Mouse (Mus musculus): ENCODE data around the gene Tor4a. TPM values are rescaled to one million over a fixed set of nuclear protein-coding genes. Genes with fewer than 3 reads are reported as not detected.

Tor4a gene
- polyA plus RNA-seq, 1 experiment, result 52.8 TPM

- Histone ChIP-seq H3K4me3 (replicated peaks; ENCODE audit: extremely low read depth, low read depth, low read length) (no peak overlapping the region), H3K4me1 (ENCODE audit: control insufficient read depth, insufficient read depth, low read length) (peaks cover 3% of the 10 kb centered on the region; the same call in 1 of the 2 replicates)
- no peak for DNase-seq
- TF ChIP-seq POLR2A (IDR thresholded peaks at IDR 0.05; ENCODE audit: borderline replicate concordance, extremely low read depth, low read depth, low read length), result no peak
- no peak for TF ChIP-seq CTCF (IDR thresholded peaks at IDR 0.05; ENCODE audit: insufficient read depth, low read length)
- 68% methylated on average over 2 of the region's 2 CpGs for WGBS
Measured at GRCm38 (mm10) chr2:25183336-25183735, 13.3 kb downstream of the Tor4a start.

- 33% methylated on average over 6 of the region's 6 CpGs for WGBS
- no peak for TF ChIP-seq CTCF (IDR thresholded peaks at IDR 0.05; ENCODE audit: insufficient read depth, low read length)
- TF ChIP-seq POLR2A (IDR thresholded peaks at IDR 0.05; ENCODE audit: borderline replicate concordance, extremely low read depth, low read depth, low read length), result 0 out of 2 replicates have a peak, but pooled peaks have one; percentile 12
- DNase-seq, result no peak
- peak overlapping the region; percentile 39 for H3K4me3 ChIP-seq (replicated peaks; ENCODE audit: extremely low read depth, low read depth, low read length)
- peaks cover 3% of the 10 kb centered on the region; the same call in 1 of the 2 replicates for H3K4me1 ChIP-seq (ENCODE audit: control insufficient read depth, insufficient read depth, low read length)
Measured at GRCm38 (mm10) chr2:25182664-25183063, 14.0 kb downstream of the Tor4a start.

- TF ChIP-seq POLR2A (IDR thresholded peaks at IDR 0.05; ENCODE audit: borderline replicate concordance, extremely low read depth, low read depth, low read length) (no peak), CTCF (IDR thresholded peaks at IDR 0.05; ENCODE audit: insufficient read depth, low read length) (no peak)
- 2% methylated on average over 17 of the region's 17 CpGs for WGBS
- DNase-seq, result no peak
- peaks cover 10% of the 10 kb centered on the region for H3K4me1 ChIP-seq (ENCODE audit: control insufficient read depth, insufficient read depth, low read length)
- peak overlapping the region; percentile 67 for H3K4me3 ChIP-seq (replicated peaks; ENCODE audit: extremely low read depth, low read depth, low read length)
Measured at GRCm38 (mm10) chr2:25181891-25182397, 14.7 kb downstream of the Tor4a start.

- under 1% methylated on average over 100 of the region's 100 CpGs for WGBS
- Histone ChIP-seq H3K4me1 (ENCODE audit: control insufficient read depth, insufficient read depth, low read length) (peaks cover 18% of the 10 kb centered on the region), H3K4me3 (replicated peaks; ENCODE audit: extremely low read depth, low read depth, low read length) (peak overlapping the region; percentile 67)
- TF ChIP-seq CTCF (IDR thresholded peaks at IDR 0.05; ENCODE audit: insufficient read depth, low read length) (no peak), POLR2A (IDR thresholded peaks at IDR 0.05; ENCODE audit: borderline replicate concordance, extremely low read depth, low read depth, low read length) (peak; percentile 59; the same call in 1 of the 2 replicates)
- peak; percentile 70 for DNase-seq
Measured at GRCm38 (mm10) chr2:25180973-25181890, 15.5 kb downstream of the Tor4a start.

GRCm38 (mm10) chr2:25180478-25180903 is 16.2 kb downstream of the Tor4a start, which contains the start of gene Nrarp:
TSS of gene Nrarp (plus strand) at chr2:25180758.
- under 1% methylated on average over 35 of the region's 35 CpGs for WGBS
- H3K4me1 ChIP-seq (ENCODE audit: control insufficient read depth, insufficient read depth, low read length), result peaks cover 24% of the 10 kb centered on the region
- peak within 1 kb of the TSS; percentile 67 for H3K4me3 ChIP-seq (replicated peaks; ENCODE audit: extremely low read depth, low read depth, low read length)
- TF ChIP-seq CTCF (IDR thresholded peaks at IDR 0.05; ENCODE audit: insufficient read depth, low read length) (0 out of 2 replicates have a peak, but pooled peaks have one; percentile 20), POLR2A (IDR thresholded peaks at IDR 0.05; ENCODE audit: borderline replicate concordance, extremely low read depth, low read depth, low read length) (peak; percentile 75; the same call in 1 of the 2 replicates)
- DNase-seq, result peak; percentile 91

- 69% methylated on average over 15 of the region's 15 CpGs for WGBS
- H3K4me1 ChIP-seq (ENCODE audit: control insufficient read depth, insufficient read depth, low read length), result peaks cover 28% of the 10 kb centered on the region
- DNase-seq, result peak; percentile 3
- TF ChIP-seq POLR2A (IDR thresholded peaks at IDR 0.05; ENCODE audit: borderline replicate concordance, extremely low read depth, low read depth, low read length), result no peak
- TF ChIP-seq CTCF (IDR thresholded peaks at IDR 0.05; ENCODE audit: insufficient read depth, low read length), result no peak
- no peak overlapping the region for H3K4me3 ChIP-seq (replicated peaks; ENCODE audit: extremely low read depth, low read depth, low read length)
Measured at GRCm38 (mm10) chr2:25179566-25180217, 17.0 kb downstream of the Tor4a start.

- H3K4me1 ChIP-seq (ENCODE audit: control insufficient read depth, insufficient read depth, low read length), result peaks cover 29% of the 10 kb centered on the region
- H3K4me3 ChIP-seq (replicated peaks; ENCODE audit: extremely low read depth, low read depth, low read length), result no peak overlapping the region
- TF ChIP-seq CTCF (IDR thresholded peaks at IDR 0.05; ENCODE audit: insufficient read depth, low read length), result no peak
- TF ChIP-seq POLR2A (IDR thresholded peaks at IDR 0.05; ENCODE audit: borderline replicate concordance, extremely low read depth, low read depth, low read length), result no peak
- 38% methylated on average over 10 of the region's 10 CpGs for WGBS
- peak; percentile 10 for DNase-seq
Measured at GRCm38 (mm10) chr2:25178285-25178972, 18.3 kb downstream of the Tor4a start.

- Histone ChIP-seq H3K4me1 (ENCODE audit: control insufficient read depth, insufficient read depth, low read length) (peaks cover 29% of the 10 kb centered on the region), H3K4me3 (replicated peaks; ENCODE audit: extremely low read depth, low read depth, low read length) (no peak overlapping the region)
- WGBS, result 27% methylated on average over 6 of the region's 6 CpGs
- peak; percentile 57 for DNase-seq
- TF ChIP-seq POLR2A (IDR thresholded peaks at IDR 0.05; ENCODE audit: borderline replicate concordance, extremely low read depth, low read depth, low read length) (peak; percentile 44; the same call in 1 of the 2 replicates), CTCF (IDR thresholded peaks at IDR 0.05; ENCODE audit: insufficient read depth, low read length) (no peak)
Measured at GRCm38 (mm10) chr2:25177685-25178084, 19.0 kb downstream of the Tor4a start.
